Mouse (Mus musculus) c-Kit-negative CD71-positive TER-119-positive erythroid progenitor cells, embryonic 14.5 days (primary cell): ENCODE results near the gene Cd200.
"Not testable (repeated sequence)": the region's sequence is repeated elsewhere in the genome, so short reads cannot be mapped to it uniquely, and the experiment has no call there.

Source experiments
- DNase-seq: peaks from one replicate; pipeline ENCODE4 v3.0.0-alpha.2; 2013; ENCODE audit warnings: low read depth, low spot score

Gene Cd200

GRCm38 (mm10) chr16:45408425-45409063 lies at the start of gene Cd200:
TSS of gene Cd200 (minus strand) at chr16:45409053.
- no peak for DNase-seq

GRCm38 (mm10) chr16:45454762-45455161 lies 45.9 kb upstream of the Cd200 start:
- no peak for DNase-seq

- DNase-seq, result no peak
Observed at GRCm38 (mm10) chr16:45437230-45437739, 28.4 kb upstream of the Cd200 start.

GRCm38 (mm10) chr16:45435591-45435990 lies 26.7 kb upstream of the Cd200 start:
- DNase-seq, result no peak

- DNase-seq, result no peak
Observed at GRCm38 (mm10) chr16:45427651-45428050, 18.8 kb upstream of the Cd200 start.

GRCm38 (mm10) chr16:45413497-45413896 lies 4.6 kb upstream of the Cd200 start:
- DNase-seq, result no peak

- not testable (repeated sequence) for DNase-seq
Observed at GRCm38 (mm10) chr16:45409064-45409446, 202 bp upstream of the Cd200 start.

- no peak for DNase-seq
Observed at GRCm38 (mm10) chr16:45407645-45408400, 1.0 kb downstream of the Cd200 start.

- DNase-seq, result no peak
Observed at GRCm38 (mm10) chr16:45407091-45407490, 1.8 kb downstream of the Cd200 start.

GRCm38 (mm10) chr16:45402951-45403350 lies 5.9 kb downstream of the Cd200 start:
- DNase-seq, result no peak

- no peak for DNase-seq
Observed at GRCm38 (mm10) chr16:45402036-45402435, 6.8 kb downstream of the Cd200 start.

GRCm38 (mm10) chr16:45399947-45400555 lies 8.8 kb downstream of the Cd200 start:
- no peak for DNase-seq

- no peak for DNase-seq
Observed at GRCm38 (mm10) chr16:45399411-45399810, 9.4 kb downstream of the Cd200 start.

- DNase-seq, result no peak
Observed at GRCm38 (mm10) chr16:45397440-45397839, 11.4 kb downstream of the Cd200 start.

GRCm38 (mm10) chr16:45392246-45392645 lies 16.6 kb downstream of the Cd200 start:
- DNase-seq, result no peak

- no peak for DNase-seq
Observed at GRCm38 (mm10) chr16:45391680-45392079, 17.2 kb downstream of the Cd200 start.

GRCm38 (mm10) chr16:45390286-45390956 lies 18.4 kb downstream of the Cd200 start:
- no peak for DNase-seq

GRCm38 (mm10) chr16:45389833-45390232 lies 19.0 kb downstream of the Cd200 start:
- no peak for DNase-seq

- no peak for DNase-seq
Observed at GRCm38 (mm10) chr16:45389041-45389440, 19.8 kb downstream of the Cd200 start.

GRCm38 (mm10) chr16:45381811-45382210 lies 27.0 kb downstream of the Cd200 start:
- no peak for DNase-seq

GRCm38 (mm10) chr16:45378959-45379358 lies 29.9 kb downstream of the Cd200 start:
- no peak for DNase-seq
